Mouse (Mus musculus) CH12.LX (cell line): Measurements from ENCODE around the gene Slc4a4. TPM values are rescaled to one million over a fixed set of nuclear protein-coding genes. Genes with fewer than 3 reads are reported as not detected.

Source experiments
- DNase-seq: peaks from one replicate; pipeline ENCODE4 v3.0.0-alpha.2; 2013; ENCODE audit errors: extremely low read depth
- H3K27ac ChIP-seq: 2 replicates; pipeline ENCODE4 v1.5.1; 2012; ENCODE audit warnings: low read depth, mild to moderate bottlenecking, control low read depth, moderate library complexity; ENCODE audit not compliant: insufficient read depth
- H3K27me3 ChIP-seq: replicated peaks from 2 replicates; pipeline ENCODE3; 2012; ENCODE audit warnings: inconsistent platforms
- H3K36me3 ChIP-seq, 2 experiments: replicated peaks in 1 of 2; 2 replicates each; pipeline versions ENCODE3 to v1.6.1; 2012; ENCODE audit warnings: inconsistent platforms in 1 of 2, low read length in 1 of 2, mild to moderate bottlenecking in 1 of 2, mixed read lengths in 1 of 2, moderate library complexity in 1 of 2; ENCODE audit not compliant: control insufficient read depth in 1 of 2, insufficient read depth in 1 of 2
- H3K4me1 ChIP-seq, 2 experiments: 2 replicates each; pipeline ENCODE4 v1.6.1; 2012; ENCODE audit warnings: inconsistent platforms in 1 of 2, moderate library complexity in 1 of 2; ENCODE audit not compliant: insufficient read depth in 2 of 2, control insufficient read depth in 1 of 2
- H3K4me2 ChIP-seq: 2 replicates; pipeline ENCODE4 v1.6.1; 2012; ENCODE audit warnings: low read depth, mild to moderate bottlenecking, control low read depth; ENCODE audit not compliant: poor library complexity, insufficient read depth, severe bottlenecking
- H3K4me3 ChIP-seq, 3 experiments: fragments of 150-350 bp in 1 of 3; sonication (generic) in 1 of 3; replicated peaks in 1 of 3; 2 replicates each; pipeline versions ENCODE3 to v1.5.1; 2011 to 2012; ENCODE audit warnings: low read depth in 2 of 3, low read length in 2 of 3, mild to moderate bottlenecking in 2 of 3, moderate library complexity in 2 of 3, control low read depth in 1 of 3, improper control_type of control experiment in 1 of 3, inconsistent platforms in 1 of 3, mixed read lengths in 1 of 3; ENCODE audit not compliant: poor library complexity in 1 of 3
- H3K79me2 ChIP-seq: replicated peaks from 2 replicates; pipeline ENCODE4 v1.6.1; 2012; ENCODE audit warnings: mild to moderate bottlenecking, moderate library complexity; ENCODE audit not compliant: control insufficient read depth, poor library complexity, insufficient read depth, severe bottlenecking; ENCODE audit errors: extremely low read depth
- H3K9ac ChIP-seq: 2 replicates; pipeline ENCODE4 v1.6.1; 2012; ENCODE audit warnings: low read depth, mild to moderate bottlenecking, control low read depth, moderate library complexity; ENCODE audit not compliant: insufficient read depth
- H3K9me3 ChIP-seq: replicated peaks from 2 replicates; pipeline ENCODE3; 2012; ENCODE audit warnings: low read length, inconsistent platforms, mixed read lengths
- BHLHE40 ChIP-seq: IDR thresholded peaks from 2 replicates; pipeline ENCODE4 v1.6.1; 2011; ENCODE audit warnings: mild to moderate bottlenecking, low read depth, low read length, improper control_type of control experiment
- CHD1 ChIP-seq: IDR thresholded peaks from 2 replicates; pipeline ENCODE4 v1.6.1; 2012; ENCODE audit warnings: low read depth, low read length, improper control_type of control experiment, inconsistent platforms
- CHD2 ChIP-seq: IDR thresholded peaks from 2 replicates; pipeline ENCODE4 v1.6.1; 2011; ENCODE audit warnings: low read length, improper control_type of control experiment
- CTCF ChIP-seq, 2 experiments: IDR thresholded peaks in 1 of 2; conservative IDR thresholded peaks in 1 of 2; 2 replicates each; pipeline ENCODE4 v1.5.1; 2011 to 2012; ENCODE audit warnings: low read depth in 2 of 2, low read length in 2 of 2, improper control_type of control experiment in 1 of 2, inconsistent platforms in 1 of 2, mild to moderate bottlenecking in 1 of 2, moderate library complexity in 1 of 2
- ELF1 ChIP-seq: IDR thresholded peaks from 2 replicates; pipeline ENCODE4 v1.6.1; 2014; ENCODE audit warnings: low read depth, mild to moderate bottlenecking, inconsistent platforms, low read length, improper control_type of control experiment
- IRF4 ChIP-seq: IDR thresholded peaks from 2 replicates; pipeline ENCODE4 v1.6.1; 2014; ENCODE audit warnings: low read depth, mild to moderate bottlenecking, inconsistent platforms, low read length, improper control_type of control experiment
- JUND ChIP-seq: conservative IDR thresholded peaks from 2 replicates; pipeline ENCODE4 v1.6.1; 2011; ENCODE audit warnings: low read depth, low read length, improper control_type of control experiment
- KAT2A ChIP-seq: IDR thresholded peaks from 2 replicates; pipeline ENCODE4 v1.6.1; 2012; ENCODE audit warnings: low read length, improper control_type of control experiment, inconsistent platforms; ENCODE audit not compliant: insufficient replicate concordance
- MEF2A ChIP-seq: IDR thresholded peaks from 2 replicates; pipeline ENCODE4 v1.6.1; 2014; ENCODE audit warnings: low read depth, mild to moderate bottlenecking, inconsistent platforms, low read length, improper control_type of control experiment, borderline replicate concordance
- MXI1 ChIP-seq: IDR thresholded peaks from 2 replicates; pipeline ENCODE4 v1.6.1; 2011; ENCODE audit warnings: mild to moderate bottlenecking, low read depth, low read length, improper control_type of control experiment
- NELFE ChIP-seq: IDR thresholded peaks from 2 replicates; pipeline ENCODE4 v1.6.1; 2011; ENCODE audit warnings: low read depth, low read length, improper control_type of control experiment
- RAD21 ChIP-seq: IDR thresholded peaks from 2 replicates; pipeline ENCODE4 v1.6.1; 2011; ENCODE audit warnings: low read depth, mild to moderate bottlenecking, low read length, improper control_type of control experiment, moderate library complexity
- RCOR1 ChIP-seq: conservative IDR thresholded peaks from 2 replicates; pipeline ENCODE4 v1.6.1; 2012; ENCODE audit warnings: low read depth, mild to moderate bottlenecking, inconsistent platforms, low read length, improper control_type of control experiment
- SMC3 ChIP-seq: IDR thresholded peaks from 2 replicates; pipeline ENCODE4 v1.6.1; 2011; ENCODE audit warnings: low read depth, low read length, improper control_type of control experiment
- USF1 ChIP-seq: IDR thresholded peaks from 2 replicates; pipeline ENCODE4 v1.6.1; 2014; ENCODE audit warnings: low read depth, mild to moderate bottlenecking, inconsistent platforms, low read length, improper control_type of control experiment
- ZC3H11A ChIP-seq: IDR thresholded peaks from 2 replicates; pipeline ENCODE4 v1.6.1; 2012; ENCODE audit warnings: low read depth, mild to moderate bottlenecking, inconsistent platforms, low read length, improper control_type of control experiment
- ZKSCAN1 ChIP-seq: IDR thresholded peaks from 2 replicates; pipeline ENCODE4 v1.6.1; 2012; ENCODE audit warnings: low read depth, inconsistent platforms, low read length, improper control_type of control experiment, borderline replicate concordance
- ZMIZ1 ChIP-seq: IDR thresholded peaks from 2 replicates; pipeline ENCODE4 v1.6.1; 2012; ENCODE audit warnings: low read depth, mild to moderate bottlenecking, inconsistent platforms, low read length, improper control_type of control experiment
- dilution Hi-C: fragments of 300-500 bp; cut with MboI; formaldehyde crosslinking; loops from 2 replicates; pipeline ENCODE4 v1.14.3; 2020; ENCODE audit warnings: low sequenced_read_pairs; ENCODE audit not compliant: extremely low pct_unique_long_range_greater_than_20kb, extremely low pct_ligation_motif_present
- in situ Hi-C: fragments of 300-500 bp; cut with MboI; formaldehyde crosslinking; loops from 3 replicates; pipeline ENCODE4 v1.14.3; 2019; ENCODE audit warnings: low sequenced_read_pairs, low pct_ligation_motif_present, low pct_unique_long_range_greater_than_20kb, mixed read lengths
- polyA plus RNA-seq: library from polyadenylated mRNA; unstranded; fragments of >175 nt; gene quantifications from 2 replicates; pipeline ENCODE4 v1.2.1, GENCODE M21; 2012; ENCODE audit warnings: low read depth; ENCODE audit not compliant: insufficient read length
- total RNA-seq, 2 experiments: library from RNA; depleted of rRNA; stranded (reverse); fragments of 300-350 nt in 1 of 2; fragments of >200 nt in 1 of 2; gene quantifications; 2 replicates each; pipeline ENCODE4 v1.2.3; 2012 to 2014

Gene Slc4a4
- total and polyA plus RNA-seq, 3 experiments = not detected

GRCm38 (mm10) chr5:88857801-88858200 is 28.8 kb upstream of the Slc4a4 start:
- TF ChIP-seq CHD1 (no peak), MXI1 (no peak), USF1 (no peak), NELFE (no peak)
- no peaks in the 10 kb centered on the region for H3K4me1 ChIP-seq
- H3K4me3 ChIP-seq = no peak overlapping the region
- no peaks in the 10 kb centered on the region for H3K9me3 ChIP-seq
- no peak overlapping the region for H3K9ac ChIP-seq
- H3K4me2 ChIP-seq = peak overlapping the region; percentile 21; the same call in 1 of the 2 replicates
- H3K79me2 ChIP-seq = no peaks in the 10 kb centered on the region
- H3K36me3 ChIP-seq = no peaks in the 10 kb centered on the region
- no peak overlapping the region for H3K27ac ChIP-seq
- no peak for DNase-seq
- H3K27me3 ChIP-seq = no peaks in the 10 kb centered on the region
- in situ Hi-C loops (no loop called here), dilution Hi-C loops (no loop called here)

- H3K27me3 ChIP-seq = no peaks in the 10 kb centered on the region
- no peak for DNase-seq
- no peaks in the 10 kb centered on the region for H3K9me3 ChIP-seq
- in situ Hi-C loops = no loop called here
- no peak overlapping the region for H3K27ac ChIP-seq
- H3K36me3 ChIP-seq = no peaks in the 10 kb centered on the region
- dilution Hi-C loops = no loop called here
- TF ChIP-seq MEF2A (no peak), JUND (no peak), BHLHE40 (peak; percentile 39), RCOR1 (no peak), IRF4 (no peak), KAT2A (no peak), RAD21 (no peak)
- H3K4me3 ChIP-seq = no peak overlapping the region
- no peaks in the 10 kb centered on the region for H3K4me1 ChIP-seq
- H3K9ac ChIP-seq = no peak overlapping the region
- peak overlapping the region; percentile 21; the same call in 1 of the 2 replicates for H3K4me2 ChIP-seq
- H3K79me2 ChIP-seq = no peaks in the 10 kb centered on the region
These were observed 28.4 kb upstream of the Slc4a4 start for GRCm38 (mm10) chr5:88858226-88858625.

DNA sequence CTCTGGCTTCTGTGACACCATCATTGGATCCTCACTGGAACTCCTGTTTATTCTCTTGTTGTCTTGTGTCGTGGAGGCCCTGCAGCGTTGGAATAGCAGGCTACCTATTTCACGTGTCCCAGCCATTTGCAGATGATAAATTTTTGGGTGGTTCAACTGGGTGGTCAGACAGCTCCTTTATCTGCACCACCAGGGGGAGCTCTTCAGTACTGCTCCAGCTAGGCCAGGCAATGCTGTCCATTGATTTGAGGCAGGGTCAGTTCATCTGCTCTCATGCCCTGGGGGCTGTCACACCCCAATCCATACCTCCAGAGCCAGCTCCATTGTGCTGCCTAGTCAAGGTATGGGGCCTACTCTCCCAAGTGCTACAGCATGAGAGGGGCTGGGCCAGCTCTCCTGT is 24.5 kb upstream of the Slc4a4 start:
- no peak overlapping the region for H3K4me2 ChIP-seq
- H3K9me3 ChIP-seq = no peaks in the 10 kb centered on the region
- no peak overlapping the region for H3K4me3 ChIP-seq
- H3K27ac ChIP-seq = no peak overlapping the region
- in situ Hi-C loops (no loop called here), dilution Hi-C loops (no loop called here)
- no peak for TF ChIP-seq IRF4
- peak; percentile 22 for TF ChIP-seq RAD21
- no peak for TF ChIP-seq CHD1
- no peak for TF ChIP-seq USF1
- TF ChIP-seq CHD2 = no peak
- TF ChIP-seq ELF1 = no peak
- peak; percentile 30 to 69; a peak in 3 of 4 replicates for TF ChIP-seq CTCF (conservative IDR thresholded peaks at IDR 0.05 in 1 of 2, IDR thresholded peaks at IDR 0.05 in 1 of 2; ENCODE audit: low read depth in 2 of 2, low read length in 2 of 2)
- no peak for TF ChIP-seq ZC3H11A
- no peak for TF ChIP-seq ZMIZ1
- no peak for TF ChIP-seq ZKSCAN1
- peak; percentile 56 for TF ChIP-seq SMC3
- H3K36me3 ChIP-seq = no peaks in the 10 kb centered on the region
- no peaks in the 10 kb centered on the region for H3K79me2 ChIP-seq
- no peaks in the 10 kb centered on the region for H3K4me1 ChIP-seq
- peak; percentile 39 for DNase-seq
- H3K9ac ChIP-seq = no peak overlapping the region
- no peaks in the 10 kb centered on the region for H3K27me3 ChIP-seq
